Mouse (Mus musculus) frontal cortex, postnatal 36 days (tissue): ENCODE measurements at regions not wholly inside any gene's neighbourhood (a gene's known extent, or its start where the extent isn't known, plus 50 kb on each side); places are given as distances from the start of the nearest gene placed in this dataset.

Experiments
- DNase-seq, 2 experiments: peaks; one replicate each; pipeline ENCODE4 v3.0.0; 2022; ENCODE audit warnings: low spot score in 2 of 2

DNA sequence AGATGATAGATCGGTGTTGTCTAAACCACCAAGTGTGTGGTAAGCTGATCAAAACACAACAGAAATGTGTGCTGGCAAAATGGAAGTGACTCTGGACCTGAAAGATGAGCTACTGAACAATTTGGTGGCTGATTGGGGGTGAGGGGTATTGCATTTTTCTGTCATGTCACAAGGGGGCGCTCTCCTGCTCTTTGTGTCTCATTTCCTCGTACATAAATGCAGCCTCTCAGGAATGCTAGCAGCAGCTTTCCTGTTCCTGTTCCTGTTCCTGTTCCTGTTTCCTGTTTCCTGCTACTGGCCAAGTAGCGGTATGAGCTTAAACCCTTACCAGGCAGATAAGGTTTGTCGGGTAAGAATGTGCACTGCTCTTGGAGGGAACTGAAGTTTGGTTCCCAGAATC lies 134.7 kb upstream of the Fstl4 start:
- DNase-seq = no peak

DNA sequence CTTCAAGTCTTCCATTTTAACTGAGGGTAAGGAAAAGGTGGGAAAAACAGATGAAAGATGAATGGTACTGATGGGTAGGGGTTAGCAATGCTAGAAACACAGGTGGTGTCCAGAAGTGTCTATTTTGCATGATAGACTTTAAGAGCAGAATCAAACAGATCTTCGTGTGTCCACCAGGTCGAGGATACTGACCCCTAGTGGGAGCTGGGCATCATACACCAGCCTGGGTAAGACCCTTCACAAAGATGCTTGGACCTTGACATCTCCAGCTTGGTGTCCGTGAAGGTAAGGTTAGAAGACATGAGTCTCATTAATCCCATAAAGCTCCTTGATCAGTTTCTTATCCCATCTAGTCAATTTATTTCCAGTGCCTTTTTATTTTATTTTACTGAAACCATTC lies 132.9 kb upstream of the Fstl4 start:
- DNase-seq = no peak

DNA sequence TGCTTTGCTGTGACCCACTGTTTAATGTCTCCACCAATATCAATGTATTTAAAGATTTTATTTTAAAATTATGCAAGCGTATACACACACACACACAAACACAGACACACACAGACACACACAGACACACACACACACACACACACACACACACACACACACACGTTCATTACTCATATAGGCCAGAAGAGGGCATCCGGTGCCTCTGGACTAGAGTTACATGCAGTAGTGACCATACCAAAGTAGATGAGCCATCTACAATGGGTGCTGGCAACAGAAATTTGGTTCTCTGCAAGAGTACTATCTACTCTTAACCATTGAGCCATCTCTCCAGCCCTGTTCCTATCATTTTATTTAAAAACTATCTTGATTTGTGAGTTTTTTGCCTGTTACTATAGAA lies 130.2 kb upstream of the Fstl4 start:
- DNase-seq = no peak

DNA sequence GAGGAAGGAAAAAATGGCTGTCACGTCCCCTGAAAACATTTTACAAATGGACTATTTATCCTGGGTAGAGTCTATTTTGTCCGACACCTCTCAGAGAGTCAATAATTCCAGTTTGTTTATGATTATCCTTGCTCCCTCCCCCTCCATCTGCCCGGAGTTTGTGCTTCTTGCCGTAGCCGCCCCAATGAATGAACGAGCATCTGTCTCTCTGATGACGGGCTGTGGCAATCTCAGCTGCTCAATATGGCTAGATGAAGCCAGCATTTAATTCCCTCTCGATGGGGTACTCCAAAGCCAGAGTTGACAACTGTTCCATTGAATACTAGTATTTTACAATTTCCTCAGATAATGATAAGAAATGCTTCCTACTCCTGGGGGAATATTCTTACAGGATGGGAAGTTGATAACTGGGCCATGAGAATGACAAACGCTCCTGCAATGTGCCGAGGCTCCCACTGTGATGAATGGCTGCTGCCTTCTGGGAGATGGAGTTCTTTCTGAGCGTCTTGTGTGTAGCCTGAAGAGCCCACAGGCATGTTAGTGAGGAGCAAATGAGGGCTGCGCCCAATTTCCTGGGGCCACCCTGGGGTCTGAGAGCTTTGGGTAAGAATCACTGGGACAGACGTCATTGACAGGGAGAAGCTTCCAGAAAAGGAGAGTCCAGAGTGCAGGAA lies 128.6 kb upstream of the Fstl4 start:
- DNase-seq = no peak

DNA sequence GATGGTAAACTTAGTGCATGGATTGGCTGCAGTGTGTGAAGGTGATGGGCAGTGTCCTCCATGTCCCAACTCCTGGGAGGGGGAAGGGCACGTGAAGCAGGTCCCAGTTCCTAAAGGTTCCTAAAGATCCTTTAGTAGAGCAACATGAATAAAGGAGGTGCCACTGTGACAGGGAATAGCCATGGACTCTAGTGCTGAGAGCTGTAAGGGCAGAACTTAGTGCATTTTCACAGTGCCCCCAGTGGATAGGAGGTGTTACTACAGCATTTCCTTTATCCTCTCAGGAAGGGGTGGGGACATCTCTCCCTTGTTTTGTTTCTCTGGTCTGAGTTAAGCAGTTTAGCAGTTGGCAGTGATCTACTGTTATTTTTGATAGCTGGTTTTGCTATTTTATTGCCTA lies 125.5 kb upstream of the Fstl4 start:
- no peak for DNase-seq

DNA sequence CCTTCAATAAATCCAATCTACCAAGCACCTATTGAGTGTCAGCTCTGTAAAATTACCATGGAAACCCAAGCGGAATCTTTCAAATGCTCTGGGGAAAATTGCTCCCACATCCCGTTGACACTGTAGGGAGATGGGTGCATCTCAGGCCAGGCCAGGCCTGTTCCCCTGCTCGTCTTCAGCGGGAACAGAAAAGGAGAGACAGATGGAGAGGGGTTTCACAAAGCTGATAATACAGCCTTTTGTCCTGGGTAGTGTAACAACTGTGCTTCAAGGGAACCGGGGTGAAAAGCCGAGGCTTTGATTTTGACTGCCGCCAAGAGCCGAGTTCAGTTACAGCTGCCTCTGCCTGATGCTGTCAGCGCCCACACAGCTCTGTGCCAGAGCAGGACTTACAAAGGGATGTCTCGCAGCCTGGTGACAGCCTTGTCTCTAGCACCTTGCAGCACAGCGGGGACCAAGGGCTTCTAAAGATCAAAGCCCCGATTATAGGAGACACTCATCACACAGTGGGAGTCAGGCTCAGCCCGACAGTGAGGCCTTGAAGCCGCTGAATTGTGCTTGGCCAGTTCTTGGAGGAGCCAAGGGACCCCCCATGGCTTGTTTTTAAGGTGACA lies 122.6 kb upstream of the Fstl4 start:
- DNase-seq = peak; percentile 36 to 40

DNA sequence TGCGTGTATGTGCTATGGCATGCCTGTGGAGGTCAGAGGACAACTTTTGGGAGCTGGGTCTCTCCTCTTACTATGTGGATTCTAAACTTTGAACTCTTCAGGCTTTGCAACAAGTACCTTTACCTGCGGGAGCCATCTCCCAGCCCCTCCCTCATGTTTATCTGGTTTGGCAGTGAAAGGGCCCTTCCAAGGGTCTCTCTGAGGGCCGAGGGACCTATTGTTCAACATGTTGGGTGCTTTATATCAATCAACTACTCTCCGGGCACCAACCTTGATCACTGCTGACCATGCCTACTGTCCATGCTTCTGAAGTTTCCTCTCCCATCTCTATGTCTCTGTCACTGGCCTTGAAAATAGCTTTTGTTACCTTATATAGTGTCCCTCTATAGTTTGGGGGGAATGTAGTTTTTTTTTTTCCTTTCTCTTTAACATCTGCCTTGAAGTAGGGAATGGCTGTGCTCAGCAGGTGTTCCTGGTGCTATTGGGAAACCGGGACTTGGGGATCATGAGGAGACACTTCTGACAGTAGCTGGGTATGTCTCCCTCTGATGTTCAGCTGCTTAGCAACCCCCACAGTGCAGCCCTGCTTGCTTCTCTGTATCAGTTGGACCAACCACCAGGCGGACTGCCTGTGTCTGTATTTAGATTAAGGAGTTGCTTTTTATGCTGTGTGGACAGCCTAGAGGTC lies 120.2 kb upstream of the Fstl4 start:
- DNase-seq = no peak

DNA sequence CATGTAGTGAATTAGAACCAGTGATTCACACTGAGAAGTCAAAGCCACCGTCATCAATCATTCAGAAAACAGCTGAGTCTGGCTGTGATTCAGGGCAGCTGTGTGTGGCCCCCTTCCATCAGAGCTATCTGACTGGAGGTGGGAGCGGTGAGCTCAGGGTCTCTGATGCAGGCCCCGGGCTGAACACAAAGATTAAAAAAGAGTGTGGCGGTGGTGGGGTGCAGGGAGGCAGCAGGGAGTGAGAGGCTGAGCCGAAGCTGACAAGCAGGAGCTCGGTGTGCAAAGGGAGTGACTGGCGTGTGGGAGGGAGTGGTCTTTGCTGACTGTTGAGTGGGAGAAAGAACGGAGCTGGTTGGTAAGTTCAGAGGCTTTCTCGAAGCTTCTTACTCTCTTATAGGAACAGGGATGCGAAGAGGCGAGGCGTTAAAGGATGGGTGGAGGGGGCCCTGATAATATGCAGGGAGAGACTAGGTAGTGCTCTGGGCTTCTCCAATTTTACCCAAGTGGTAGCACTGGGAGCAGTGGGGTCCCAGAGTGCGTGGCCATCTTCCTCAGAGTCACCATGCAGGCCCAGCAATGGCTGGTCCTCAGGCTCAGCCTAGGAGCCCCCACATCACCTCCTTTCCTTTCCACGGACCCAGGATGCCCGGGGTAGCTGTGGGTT lies 116.1 kb upstream of the Fstl4 start:
- DNase-seq = peak; percentile 57 to 62

DNA sequence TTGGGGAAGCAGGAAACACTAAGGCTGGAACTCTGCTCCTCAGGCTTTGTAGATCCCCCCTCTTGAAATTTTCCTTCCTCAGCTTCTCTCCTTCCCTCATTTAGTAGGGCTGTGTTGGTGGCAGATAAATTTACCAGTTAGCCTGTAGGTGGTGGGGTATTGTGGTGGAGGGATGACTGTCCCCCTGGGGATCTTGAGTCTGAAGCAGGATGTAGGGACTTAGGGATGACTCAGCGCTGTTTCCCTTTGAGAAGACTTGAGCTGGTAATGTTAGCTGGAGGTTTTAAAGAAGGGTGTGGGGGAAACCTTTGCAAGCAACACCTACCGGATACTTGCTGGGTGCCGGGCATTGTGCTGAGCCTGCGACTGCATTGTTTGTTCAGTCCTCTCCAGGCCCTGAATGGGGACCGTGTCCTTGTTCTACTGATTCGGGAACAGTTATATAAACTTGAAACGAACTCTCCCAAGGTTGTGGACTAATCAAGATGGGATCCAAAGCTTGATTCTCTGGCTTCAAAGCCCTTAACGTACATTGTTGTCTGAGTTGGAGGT lies 115.5 kb upstream of the Fstl4 start:
- peak; percentile 47 to 67 for DNase-seq

DNA sequence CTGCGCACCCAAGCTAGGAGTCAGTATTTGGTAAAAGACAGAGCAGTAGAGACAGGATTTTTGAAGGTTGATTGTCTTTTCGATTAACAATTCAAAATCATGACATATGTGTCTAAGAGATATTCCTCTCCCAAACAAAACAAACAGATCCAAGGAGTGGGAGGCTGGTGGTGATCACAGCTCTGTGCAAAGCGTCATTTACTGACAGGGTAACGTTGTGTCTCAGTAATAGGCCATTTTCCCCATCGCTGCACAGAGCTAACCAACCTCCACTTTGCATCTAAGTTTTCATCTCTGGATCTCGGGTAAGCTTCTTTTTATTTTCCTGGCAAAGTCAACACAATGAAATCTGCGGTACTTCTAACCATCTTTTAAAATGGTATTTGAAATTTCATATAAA lies 109.8 kb upstream of the Fstl4 start:
- DNase-seq = no peak

DNA sequence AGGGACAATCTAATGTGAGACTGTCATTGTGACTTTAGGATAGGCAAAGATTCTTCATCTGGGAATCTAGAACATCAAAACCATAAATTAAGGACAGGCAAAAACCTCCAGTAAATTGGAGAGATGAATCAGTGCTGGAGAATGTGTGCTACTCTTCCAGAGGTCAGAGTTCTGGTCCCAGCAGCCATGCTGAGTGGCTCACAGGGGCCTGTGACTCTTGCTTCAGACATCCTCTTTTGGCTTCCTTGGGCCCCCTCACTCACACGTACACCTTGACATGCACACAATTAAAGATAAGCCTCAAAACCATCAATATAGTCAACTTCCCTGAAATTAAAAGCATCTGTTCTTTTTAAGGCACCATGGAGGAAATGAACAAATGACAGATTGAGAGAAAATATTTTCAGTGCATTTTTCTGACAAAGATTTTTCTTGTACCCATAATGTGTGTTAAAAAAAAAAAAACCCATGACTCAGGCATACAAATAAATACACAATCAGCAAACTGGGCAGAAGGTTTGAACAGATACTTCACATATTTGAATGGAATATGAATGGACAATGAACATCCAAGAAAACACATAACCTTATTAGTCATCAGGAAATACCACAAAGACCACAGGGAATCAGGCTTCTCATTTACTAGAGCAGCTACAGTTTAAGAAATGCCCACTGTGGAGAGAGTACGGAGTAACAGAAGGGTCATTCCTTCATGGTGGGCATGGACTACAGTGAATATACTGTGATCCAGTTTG lies 108.5 kb upstream of the Fstl4 start:
- DNase-seq = no peak

DNA sequence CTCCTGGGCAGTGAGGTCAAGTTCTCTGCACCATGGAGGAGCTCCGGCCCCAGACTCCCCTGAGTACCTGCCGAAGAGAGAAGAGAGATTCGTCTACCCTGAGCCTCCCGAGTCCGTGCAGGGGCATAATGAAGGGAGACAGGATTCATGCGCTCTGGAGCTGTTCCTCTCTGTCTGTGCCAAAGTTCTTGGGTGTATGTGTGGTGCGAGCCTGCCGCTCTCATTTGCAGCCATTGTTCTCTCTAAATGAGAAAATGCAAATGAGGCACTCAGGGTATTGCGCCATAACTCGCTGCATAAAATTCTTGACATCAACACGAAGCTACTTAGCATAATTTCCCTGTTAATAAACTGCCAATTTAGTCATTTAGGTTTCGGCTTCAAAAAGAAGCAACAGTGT lies 103.2 kb upstream of the Fstl4 start:
- DNase-seq = no peak

DNA sequence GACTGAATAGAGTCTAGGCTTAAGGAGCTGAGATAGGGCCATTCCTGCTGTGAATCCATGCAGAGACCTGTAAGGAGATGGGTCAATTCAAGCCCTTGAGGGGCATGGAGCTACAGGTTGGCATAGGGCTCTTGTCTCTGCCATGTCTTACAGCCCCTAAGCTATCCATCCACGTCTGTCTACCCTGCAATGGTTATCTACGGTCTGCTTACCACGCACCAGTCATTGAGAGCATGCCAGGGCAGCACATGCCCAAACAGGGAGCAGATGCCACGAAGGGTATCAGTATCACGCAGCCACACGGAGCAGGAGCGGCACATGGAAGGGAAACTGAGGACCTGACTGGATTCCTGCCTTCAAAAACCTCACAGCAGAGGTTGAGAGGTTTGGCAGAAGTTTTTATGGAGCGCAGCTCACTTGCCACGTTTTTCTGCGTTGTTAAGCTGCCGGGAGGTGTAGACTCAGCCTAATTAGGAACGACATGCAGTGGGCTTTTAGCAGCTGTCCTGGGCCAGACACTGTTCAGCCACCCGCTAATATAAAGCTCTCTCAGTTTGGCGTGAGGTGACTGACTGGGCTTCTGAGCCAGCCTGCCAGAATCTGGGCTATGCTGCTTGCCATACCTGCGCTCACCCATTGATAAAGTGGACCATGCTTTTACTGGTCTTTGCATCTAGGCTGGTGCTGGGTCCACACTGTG lies 102.4 kb upstream of the Fstl4 start:
- no peak for DNase-seq

DNA sequence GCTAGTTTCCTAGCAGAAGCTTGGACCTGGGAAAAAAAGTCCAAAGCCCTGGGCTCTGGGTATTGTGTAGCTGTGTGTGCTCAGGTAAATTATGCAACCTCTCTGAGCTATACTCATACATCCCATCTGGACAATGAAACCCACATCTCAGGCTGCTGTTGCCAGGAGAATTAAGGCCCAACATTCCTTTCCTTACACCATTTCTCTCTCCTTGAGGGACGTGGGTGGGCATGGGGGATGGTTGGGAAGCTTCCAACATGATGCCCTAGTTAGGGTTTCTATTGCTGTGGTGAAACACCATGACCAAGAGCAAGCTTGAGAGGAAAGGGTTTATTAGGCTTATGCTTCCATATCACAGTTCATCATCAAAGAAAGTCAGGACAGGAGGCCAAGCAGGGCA lies 99.1 kb upstream of the Fstl4 start:
- DNase-seq = peak; percentile 49 to 76

DNA sequence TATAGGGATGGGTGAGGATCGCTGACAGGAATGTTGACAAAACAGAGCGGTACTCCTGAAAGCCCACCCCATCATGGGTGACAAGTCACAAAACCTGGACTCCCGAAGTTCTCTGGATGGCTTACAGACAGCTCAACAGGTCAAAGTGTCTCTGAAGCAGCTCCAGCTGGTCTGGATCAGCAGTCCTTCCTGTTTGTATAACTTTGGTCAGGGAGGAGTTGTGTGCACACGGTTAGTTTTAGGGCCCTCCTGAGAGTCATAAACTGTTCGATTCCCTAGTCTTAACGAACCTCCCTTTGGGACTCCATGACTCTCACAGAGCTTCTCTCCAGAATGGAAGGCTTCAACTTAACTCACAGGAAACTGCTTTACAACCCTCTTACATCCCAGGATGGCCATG lies 89.4 kb upstream of the Fstl4 start:
- DNase-seq = no peak

DNA sequence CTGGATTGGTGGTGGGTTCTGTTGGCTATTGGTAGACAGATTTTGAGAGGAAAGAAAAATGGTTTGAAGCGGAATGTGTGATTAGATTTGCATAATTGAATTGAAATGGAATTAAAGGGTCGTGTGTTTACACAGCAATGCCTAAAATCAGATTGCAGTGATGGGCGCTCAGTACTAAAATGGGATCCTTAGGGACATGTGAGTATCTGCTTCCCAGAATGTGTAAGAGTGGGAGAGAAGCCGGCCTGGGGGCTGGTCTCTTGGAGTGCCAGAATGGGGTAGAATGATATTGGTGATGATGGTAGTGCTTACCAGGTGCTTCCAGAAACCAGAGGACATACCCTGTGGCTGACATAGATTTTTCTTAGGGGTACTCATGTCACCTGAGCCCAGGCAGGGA lies 86.2 kb upstream of the Fstl4 start:
- peak in 1 of 2 experiments; percentile 26 for DNase-seq

DNA sequence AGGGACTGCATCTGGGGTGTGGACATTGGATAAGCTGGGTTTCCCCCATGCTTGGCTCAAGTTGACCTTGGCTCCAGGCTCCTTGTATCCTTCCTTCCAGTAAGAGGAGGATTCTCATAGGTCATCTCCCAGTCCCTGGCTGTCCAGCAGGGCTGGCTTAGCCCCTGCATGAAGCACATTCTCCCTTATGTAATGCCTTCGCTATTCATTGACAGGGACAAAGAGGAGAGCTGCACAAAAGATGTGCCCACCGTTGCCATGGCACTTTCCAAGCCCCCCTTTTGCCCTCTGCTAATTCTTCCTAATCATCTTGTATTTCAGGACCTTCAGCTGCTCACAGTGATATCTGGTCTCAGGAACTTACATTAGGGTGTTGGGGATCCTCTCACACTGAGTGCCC lies 79.0 kb upstream of the Fstl4 start:
- no peak for DNase-seq

DNA sequence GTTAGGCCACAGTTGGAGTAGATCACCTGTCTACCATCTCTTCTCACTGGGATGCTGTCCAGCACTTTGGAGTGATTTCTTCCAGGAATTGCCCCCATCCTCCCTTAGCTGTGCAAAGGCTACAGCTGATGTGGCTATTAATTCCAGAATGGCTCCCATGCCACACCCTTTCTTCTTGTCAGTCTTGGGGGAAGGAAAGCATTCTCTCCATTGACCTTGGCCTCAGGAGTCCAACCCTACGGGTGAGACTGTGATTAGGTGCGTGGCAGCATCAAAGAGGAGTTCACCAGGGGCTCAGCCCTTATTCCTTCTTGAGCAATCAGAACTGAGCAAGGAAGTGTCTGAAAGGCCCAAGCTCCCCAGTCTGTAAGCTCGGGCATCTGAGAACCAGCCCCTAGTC lies 71.7 kb upstream of the Fstl4 start:
- DNase-seq = no peak

DNA sequence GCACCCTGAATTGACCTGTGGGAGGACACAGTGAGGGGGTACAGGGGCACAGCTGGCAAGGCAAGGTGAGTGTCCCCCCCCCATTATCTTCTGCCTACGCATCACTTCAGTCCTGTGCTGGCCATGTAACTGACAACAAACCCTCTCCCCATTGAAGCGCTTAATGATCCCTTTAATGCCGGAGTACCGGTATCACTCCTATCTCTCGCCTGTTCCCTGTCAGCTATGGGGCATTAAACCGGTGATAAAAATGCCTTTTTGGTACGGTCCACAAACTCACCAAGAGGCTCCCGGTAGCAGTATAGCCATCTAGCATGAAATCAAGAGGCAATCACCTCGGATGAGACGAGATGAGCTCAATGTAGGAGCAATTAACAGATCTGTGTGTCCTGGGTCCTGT lies 62.8 kb upstream of the Fstl4 start:
- no peak for DNase-seq

DNA sequence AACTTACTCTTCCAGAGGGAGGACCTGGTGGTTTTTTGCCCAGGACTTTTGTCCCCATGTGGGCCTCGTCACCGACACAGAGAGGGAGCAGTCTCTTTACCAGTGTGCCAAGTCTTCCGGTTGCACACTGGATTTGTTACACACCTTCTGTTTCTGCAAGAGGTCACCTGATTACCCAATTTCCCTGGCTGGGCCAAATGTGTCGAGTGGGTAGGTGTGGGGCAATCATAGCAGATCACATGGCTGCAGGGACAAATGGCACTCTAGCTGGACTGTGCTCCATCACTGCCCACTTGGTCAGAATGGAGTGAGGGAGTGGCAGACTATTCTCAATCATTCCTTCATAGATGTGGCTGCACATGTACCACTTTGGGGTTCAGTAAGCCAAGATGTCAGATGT lies 61.0 kb upstream of the Fstl4 start:
- no peak for DNase-seq
